Mouse (Mus musculus) adrenal gland, postnatal 25 days (tissue): ENCODE measurements at regions not wholly inside any gene's neighbourhood (a gene's known extent, or its start where the extent isn't known, plus 50 kb on each side); places are given as distances from the start of the nearest gene placed in this dataset.

Source experiments
- DNase-seq: peaks from one replicate; pipeline ENCODE4 v3.0.0; 2021; ENCODE audit warnings: mixed read lengths

GRCm38 (mm10) chr12:65594075-65594474 lies 368.8 kb downstream of the Wdr20rt start:
- DNase-seq, result no peak

GRCm38 (mm10) chr12:65644232-65644631 lies 418.9 kb downstream of the Wdr20rt start:
- no peak for DNase-seq

- no peak for DNase-seq
Observed at GRCm38 (mm10) chr12:65656772-65657171, 431.5 kb downstream of the Wdr20rt start.

- DNase-seq, result no peak
Observed at GRCm38 (mm10) chr12:65671673-65672072, 446.4 kb downstream of the Wdr20rt start.

GRCm38 (mm10) chr12:65673193-65673592 lies 447.9 kb downstream of the Wdr20rt start:
- no peak for DNase-seq

- DNase-seq, result no peak
Observed at GRCm38 (mm10) chr12:65674916-65675660, 449.8 kb downstream of the Wdr20rt start.

GRCm38 (mm10) chr12:65680335-65680734 lies 455.0 kb downstream of the Wdr20rt start:
- no peak for DNase-seq

- no peak for DNase-seq
Observed at GRCm38 (mm10) chr12:65681826-65682225, 456.5 kb downstream of the Wdr20rt start.

- DNase-seq, result no peak
Observed at GRCm38 (mm10) chr12:65704985-65705384, 479.7 kb downstream of the Wdr20rt start.

- no peak for DNase-seq
Observed at GRCm38 (mm10) chr12:65712304-65712703, 487.0 kb downstream of the Wdr20rt start.
